Mouse (Mus musculus) c-Kit-positive CD71-positive TER-119-negative erythroid progenitor cells, embryonic 14.5 days (primary cell): ENCODE results near the gene Spib.
A peak's percentile ranks its signal among the peaks of the same experiment; 100 is the strongest.

Experiments used
- DNase-seq: peaks from one replicate; pipeline ENCODE4 v3.0.0-alpha.2; 2013; ENCODE audit warnings: low read depth

Spib gene

DNA sequence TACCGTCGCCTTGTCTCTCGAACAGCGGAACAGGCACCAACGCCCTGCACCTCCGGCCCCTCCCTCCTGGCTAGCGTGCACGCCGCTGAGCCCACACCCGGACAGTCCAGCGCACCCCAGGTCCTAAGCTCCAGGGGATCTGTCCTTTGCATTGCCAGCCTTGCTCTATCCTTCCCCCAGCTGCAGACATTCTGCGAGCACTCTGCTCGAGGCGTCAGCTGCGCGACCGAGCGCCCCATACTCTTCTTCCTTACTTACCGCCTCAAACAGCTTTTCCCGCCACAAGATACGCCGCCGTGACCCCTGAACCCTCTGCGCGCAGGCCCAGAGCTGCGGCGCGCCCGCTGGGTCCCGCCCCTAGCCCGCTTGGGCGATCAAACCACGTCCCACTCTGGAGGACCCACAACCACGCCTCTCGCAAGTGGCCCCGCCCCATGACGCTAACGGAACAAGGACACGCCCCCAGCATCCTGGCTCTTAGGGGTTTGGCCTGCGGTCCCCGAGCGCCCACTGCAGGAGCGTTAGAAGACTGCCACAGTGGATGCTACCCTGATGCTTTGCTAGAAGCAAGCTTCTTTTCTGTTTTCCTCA, 16.7 kb upstream of the Spib start, which contains the start of gene Pold1:
Gene Pold1 (minus strand): TSS at position 353 of the 591 bp plus-strand sequence.
- DNase-seq = peak; percentile 100

DNA sequence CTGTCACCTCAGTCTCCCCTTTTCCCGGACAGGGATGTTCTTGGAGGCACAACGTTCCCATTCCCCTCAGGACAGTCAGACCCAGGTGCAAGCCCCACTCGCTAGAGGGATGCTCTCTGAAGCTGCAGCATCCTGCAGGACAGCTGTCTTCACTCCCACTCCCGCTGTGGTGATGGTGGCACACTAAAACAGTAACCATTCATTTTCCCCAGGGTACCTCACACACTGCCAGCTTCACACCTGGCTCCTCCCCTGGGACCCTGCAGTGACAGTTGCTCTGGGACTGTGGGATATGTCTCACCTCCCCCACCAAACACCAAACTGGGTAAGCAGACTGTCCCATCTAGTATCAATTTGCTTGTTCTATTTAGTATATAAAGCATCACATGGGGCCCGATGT, 15.9 kb upstream of the Spib start:
- DNase-seq = peak; percentile 13

DNA sequence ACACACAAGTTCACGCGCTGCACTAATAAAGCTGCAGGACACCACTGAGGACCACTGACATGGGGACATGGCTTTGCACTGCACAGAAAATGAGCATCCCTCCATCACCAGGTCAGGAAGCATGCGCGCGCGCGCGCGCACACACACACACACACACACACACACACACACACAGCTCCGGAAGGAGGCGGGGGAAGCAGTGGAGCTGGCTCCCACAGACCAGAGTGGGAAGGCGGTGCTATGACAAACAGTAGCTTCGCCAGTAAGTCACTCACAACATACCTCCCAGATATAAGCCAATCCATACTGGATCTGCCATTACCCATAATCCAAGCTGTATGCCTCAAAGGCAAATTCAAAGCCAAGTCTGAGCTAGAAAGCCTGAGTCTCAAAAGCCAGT, 15.2 kb upstream of the Spib start:
- DNase-seq = no peak

DNA sequence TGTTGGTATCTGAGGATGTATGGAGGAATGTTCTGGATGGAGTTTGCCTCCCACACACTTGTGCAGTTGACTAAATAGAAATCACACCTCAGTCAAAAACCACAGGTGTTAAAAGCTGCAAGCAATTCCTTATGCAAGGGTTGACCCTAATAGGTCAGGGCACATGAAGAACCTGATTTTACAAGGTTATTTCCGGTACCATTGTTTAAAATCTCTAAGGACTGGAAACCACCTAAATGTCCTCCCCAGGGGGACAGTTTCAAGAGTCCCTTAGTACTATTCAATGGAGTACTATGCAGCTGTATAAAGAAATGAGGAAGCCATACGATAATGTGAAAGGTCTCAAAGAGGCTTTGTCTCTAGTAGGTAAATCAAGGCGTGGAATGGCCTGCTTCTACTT, 14.4 kb upstream of the Spib start:
- no peak for DNase-seq

DNA sequence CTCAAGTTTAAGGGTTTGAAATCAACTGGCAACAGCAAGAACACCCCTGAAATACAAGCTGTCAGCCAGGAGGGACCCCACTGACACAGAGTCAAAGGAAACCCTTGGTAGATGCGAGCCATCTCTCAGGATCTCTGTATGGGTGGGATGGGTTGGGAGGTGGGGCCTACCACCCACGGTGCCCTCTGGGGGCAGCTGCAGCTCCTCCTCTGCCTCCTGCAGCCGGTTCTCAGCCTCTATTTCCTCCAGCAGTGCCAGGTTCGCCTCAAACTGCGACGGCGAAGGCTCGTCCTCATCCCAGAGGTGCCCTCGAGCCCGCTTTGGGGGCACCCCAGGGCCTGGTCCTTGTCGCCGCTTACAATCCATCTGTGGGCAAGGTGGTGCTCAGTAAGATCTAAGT, 11.2 kb upstream of the Spib start:
- no peak for DNase-seq

DNA sequence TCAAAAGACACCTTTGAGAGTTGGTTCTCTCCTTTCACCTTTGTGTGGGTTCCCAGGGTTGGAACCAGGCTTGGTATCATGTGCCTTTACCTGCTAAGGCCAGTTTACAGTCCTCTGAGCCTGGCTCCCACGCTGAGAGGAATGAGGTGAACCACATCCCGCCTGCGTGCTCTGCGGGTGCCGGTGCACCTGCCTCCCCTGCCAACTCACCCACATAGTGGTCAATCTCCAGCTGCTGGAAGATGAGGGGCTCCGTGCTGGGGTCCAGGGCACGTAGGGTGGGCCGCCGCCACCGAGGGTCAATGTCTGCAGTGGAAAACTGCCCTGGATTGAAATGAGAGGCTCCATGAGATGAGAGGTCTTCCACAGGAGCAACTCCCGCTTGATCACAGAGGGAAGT, 10.7 kb upstream of the Spib start:
- no peak for DNase-seq

DNA sequence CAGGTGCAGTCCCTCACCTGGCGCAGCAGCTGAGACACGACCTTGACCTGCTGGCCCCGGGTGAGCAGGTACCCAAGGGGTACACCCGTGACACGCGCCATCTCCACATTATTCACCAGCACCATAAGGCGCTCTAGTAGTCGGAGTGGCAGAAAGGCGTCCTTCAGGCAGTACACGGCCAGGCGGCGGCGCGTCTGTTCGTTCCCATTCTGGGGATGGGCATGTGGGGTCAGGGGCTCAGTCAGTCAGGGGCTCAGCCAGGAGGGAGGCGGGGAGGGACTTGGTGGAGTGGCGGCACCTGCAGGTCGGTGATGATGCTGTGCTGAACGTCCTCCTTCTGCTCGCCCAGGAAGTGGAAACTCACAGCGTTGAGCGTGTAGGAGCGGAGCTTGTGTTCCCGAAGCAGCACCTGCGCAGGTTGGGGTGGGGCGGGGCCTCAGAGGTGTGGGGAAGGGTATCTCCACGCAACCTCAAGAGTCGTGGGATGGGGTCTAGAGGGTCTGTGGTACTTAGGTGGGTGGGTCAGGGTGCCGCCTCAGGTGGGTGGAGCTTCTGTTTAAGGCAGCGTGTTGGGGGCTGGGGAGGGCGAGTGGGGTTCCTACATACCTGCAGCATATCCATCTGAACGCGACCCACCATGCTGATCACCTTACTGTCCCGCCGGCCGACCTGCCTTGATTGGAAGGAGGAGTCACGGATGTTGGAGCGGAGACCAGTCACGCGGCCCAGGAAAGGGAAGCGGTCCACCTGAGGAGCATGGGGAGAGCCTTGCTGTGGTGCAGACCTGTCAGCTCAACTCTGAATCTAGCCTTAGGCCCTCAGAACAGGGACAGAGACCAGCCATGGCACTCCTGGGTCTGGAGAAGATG, 7.1 kb upstream of the Spib start:
- DNase-seq = no peak

DNA sequence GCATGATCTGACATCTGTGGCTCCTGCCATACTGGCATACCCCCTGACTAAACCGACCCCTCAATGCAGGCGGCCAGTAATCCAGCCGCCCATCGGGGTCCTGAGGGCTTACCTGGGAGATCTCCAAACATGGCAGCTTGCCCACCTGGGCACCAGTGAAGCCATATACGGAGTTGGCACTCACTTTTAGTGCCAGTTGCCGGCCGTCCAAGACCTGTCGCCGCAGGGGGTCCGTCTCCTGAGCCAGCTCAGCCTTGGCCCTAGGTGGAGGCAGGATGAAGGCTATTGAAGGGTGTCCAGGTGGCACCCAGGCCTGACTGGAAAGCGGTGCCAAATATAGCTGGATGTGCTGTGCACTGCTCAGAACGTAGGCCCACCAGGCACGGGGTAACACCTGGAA, 5.6 kb upstream of the Spib start:
- DNase-seq = no peak

DNA sequence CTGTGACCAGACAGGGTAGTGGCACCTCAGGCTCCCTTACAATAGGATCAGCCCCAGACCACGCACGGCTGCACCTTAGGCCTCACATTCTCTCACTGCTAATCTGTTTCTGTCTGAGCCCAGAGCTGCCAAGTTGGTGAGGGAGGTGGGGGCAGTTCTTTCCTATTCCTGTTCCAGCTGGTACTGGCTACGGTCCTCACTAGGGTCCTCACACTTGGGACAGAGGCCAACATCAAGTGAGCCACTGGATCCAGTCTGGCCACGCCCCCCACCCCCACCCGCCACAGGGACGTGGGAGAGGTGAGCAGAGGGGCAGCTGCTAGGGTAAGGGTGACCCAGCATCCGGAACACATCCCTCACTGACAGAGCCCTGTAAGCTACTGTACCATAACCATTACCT, 5.1 kb upstream of the Spib start:
- DNase-seq = no peak

DNA sequence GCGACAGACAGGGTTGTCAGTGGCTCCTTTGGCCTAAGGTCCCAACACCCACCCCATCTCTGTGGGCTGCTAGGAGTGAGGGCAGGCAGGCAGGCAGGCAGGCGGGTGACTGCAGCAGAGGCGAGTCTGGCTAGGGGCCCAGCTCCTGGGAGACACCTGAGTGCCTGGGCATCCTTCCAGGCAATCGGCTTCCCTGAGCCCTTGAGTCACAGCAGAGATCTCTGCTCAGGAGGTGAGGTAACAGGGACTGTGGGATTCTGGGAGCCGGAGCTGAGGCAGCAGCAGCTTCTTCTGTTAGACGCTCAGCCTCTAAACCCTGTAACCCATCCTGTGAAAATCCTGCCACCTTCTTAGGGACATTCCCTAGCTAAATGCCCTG, 4.7 kb upstream of the Spib start:
- no peak for DNase-seq

DNA sequence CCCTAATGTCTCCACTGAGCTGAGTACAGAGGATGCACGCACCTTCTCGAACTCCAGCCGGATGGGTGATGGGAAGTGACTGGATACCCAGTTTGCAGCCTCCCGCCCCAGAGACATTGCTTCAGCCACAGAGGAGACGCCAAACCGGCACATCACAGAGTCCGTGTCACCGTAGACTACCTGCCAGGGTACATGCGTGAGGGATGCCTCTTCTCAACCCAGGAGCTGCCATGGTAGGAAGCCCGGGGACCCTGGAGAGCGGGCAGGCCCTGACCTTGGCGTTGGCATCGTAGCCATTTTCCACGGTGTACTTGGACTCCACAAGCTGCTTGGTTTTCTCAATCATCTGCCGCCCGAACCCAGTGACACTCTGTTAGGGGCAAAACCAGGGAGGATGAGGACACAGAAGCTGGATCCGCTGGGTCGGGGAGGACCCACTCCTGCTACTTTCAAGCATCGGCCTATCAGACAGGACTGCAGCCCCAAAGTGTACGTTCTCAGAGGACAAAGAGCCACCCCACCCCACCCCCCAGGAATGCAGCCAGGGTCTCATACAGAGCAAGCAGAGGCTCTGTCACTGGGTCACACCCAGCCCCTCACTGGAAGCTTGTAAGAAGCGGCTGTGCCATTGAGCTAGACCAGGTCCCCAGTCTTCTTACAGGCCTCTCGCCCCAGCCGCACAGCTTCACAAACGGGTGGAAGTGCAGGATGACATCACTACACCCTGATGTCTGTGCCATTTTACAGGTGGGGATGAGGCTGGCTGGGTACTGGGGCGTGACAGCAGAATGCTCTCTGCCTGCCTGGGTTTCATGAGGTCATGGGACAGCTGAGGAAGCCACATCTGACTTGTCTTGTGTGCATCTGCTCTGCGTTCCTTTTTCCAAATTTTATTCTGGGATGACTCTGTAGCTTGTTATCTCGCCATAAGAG, 4.1 kb upstream of the Spib start:
- DNase-seq = no peak

DNA sequence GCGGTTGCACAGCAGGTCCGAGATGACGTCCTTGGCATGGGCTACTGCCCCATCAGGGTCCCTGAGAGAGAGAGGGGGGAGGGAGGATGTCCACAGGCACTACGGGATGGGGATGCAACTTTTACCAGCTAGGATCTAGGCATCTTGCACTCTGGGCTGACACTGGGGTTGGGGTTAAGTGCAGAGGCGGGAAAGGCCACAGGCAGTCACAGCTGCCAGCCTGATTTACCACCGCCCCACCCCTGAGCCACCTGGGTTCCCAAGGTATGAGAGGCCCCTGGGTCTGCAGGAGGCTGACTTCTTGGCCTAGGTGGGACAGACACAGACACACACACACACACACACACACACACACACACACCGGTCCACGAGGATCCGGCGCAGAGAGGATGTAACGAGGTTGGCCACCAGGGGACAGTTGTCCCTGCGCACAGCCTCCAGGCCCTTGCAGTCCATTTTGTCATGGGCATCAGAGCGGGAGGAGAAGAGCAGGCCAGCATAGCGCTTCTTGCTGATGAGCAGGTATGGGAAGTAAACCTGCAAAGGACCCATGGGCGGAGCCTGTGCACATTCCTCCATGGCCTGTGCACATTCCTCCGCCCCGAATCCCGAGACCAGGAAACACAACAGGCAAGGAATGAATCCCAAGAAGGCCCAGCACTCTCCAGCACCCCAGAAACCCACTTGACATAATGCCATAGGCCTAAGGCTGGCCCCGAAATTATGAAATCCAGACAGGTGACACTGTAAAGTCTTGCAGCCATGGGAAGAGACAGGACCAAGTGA, 3.0 kb upstream of the Spib start:
- no peak for DNase-seq

DNA sequence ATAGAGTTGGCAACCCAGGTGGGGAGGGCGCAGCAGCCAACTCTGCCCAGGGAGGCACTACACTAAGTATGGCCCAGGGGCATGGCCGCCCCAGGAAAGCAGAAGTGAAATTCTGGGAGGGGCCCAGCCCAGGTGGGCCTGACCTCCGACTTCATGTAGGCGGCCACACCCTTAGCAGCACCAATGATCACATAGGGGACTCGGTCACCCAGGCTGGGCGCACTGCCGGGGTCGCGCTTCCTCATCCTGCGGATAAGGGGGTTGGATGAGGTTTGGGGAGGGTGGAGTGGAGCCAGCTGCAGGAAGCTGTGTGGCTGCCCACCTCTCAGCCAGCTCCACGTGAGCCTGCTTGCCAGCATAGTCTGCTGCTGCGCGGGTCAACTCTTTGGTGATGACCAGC, 2.4 kb upstream of the Spib start:
- no peak for DNase-seq

DNA sequence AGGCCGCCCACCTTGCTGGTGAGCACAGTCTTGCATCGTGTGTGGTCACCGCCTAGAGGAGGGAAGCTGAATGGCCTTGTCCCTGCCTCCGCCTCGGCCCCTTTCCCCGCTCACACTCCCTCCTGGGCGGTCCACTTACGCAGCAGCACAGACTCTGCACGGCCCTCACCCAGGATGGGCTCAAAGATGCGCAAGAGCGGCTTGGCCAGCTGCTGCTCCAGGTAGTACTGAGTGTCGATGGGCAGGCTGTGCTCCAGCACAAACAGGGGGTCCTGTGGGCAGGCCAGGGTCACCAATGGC, 1.8 kb upstream of the Spib start:
- no peak for DNase-seq

DNA sequence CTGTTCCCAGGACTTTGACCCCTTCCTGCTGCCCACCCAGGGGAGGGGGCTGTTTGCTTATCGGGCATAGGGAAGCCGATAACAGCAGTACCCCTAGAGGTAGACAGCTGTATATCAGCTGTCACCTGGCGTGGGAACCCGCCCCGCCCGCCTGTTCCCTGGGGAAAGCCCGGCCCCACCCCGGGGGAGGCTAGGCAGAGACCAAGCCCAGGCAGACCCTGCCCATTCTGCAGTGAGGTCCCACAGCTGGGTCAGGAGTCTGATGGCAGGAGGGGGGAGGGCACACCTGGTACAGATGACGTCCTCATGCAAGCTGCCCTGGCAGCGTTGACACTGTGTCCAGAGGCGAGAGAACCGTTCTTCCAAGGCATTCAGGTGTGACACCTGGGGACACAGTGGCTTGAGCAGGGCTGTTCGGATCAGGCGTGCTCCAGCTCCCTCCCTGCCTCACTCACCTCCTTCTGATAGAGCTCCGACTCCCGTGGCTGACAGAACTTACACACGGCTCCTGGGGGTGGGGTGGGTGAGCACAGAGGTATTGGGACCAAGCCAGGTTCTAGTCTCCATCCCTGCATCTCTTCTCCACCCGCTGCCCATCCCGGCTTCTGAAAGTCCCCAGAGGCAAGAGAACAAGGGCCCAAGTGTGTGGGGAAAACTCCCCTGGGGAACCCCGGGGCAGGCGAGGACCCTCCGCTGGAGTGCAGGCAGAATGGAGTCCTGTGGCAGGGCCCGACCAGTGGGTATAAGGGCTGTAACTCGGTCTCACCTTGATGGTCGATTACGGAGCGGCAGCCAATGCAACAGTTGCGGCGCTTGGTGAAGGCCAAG, 1.3 kb upstream of the Spib start:
- DNase-seq = no peak

DNA sequence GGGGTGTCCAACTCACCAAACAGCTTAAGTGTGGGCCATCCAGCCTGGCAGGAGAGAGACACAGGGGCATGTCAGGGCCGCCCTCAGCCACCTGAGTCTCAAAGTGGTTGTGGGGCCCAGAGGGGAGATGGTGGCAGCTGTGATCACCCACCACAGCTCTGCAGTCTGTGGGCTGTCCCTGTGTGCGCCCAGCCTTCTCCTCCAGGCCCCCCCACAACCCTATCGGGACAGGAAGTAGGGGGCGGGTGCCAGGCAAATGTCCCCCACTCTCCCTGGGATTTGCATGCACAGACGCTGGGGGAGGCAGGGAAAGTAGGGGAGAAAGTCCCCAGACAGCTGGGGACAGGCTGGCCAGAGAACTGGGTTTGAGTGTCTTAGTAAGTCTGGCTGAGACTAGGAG, 664 bp downstream of the Spib start:
- DNase-seq = no peak

DNA sequence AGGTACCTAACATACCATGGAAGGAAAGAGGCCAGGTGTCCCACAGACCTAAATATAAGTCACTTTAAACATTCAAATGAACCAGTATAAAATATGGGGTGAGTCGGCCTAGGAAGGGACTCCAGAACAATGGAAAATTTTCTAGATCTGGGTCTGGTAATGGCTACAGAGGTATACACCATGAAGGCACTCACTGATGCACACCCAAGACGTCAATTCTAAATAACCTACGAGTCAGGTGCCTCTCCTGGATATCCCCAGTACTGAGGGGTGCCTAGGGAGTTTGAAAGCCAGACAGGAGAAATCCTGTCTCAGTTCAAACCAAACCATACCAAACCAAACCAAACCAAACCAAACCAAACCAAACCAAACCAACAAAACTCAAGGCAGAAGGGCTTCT, 1.4 kb downstream of the Spib start:
- no peak for DNase-seq

DNA sequence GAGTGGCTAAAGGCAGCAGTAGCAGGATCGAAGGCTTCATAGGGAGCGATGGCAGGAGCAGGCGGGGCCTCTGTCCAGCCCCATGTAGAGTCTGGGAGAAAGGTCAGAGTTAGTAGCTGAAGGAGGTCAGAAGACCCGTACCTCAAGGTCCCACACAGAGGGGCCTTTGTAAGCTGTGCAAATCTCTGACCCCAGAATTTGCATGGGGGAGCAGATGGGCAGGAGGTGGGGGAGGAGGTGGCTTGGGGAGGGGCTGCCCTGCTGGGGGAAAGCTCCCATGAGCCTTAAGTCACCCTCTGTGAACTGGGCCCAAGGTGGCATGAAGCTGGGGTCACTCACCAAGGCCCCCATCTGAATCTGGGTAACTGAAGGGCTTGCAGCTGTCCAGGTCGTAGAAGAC, 2.4 kb downstream of the Spib start:
- no peak for DNase-seq

DNA sequence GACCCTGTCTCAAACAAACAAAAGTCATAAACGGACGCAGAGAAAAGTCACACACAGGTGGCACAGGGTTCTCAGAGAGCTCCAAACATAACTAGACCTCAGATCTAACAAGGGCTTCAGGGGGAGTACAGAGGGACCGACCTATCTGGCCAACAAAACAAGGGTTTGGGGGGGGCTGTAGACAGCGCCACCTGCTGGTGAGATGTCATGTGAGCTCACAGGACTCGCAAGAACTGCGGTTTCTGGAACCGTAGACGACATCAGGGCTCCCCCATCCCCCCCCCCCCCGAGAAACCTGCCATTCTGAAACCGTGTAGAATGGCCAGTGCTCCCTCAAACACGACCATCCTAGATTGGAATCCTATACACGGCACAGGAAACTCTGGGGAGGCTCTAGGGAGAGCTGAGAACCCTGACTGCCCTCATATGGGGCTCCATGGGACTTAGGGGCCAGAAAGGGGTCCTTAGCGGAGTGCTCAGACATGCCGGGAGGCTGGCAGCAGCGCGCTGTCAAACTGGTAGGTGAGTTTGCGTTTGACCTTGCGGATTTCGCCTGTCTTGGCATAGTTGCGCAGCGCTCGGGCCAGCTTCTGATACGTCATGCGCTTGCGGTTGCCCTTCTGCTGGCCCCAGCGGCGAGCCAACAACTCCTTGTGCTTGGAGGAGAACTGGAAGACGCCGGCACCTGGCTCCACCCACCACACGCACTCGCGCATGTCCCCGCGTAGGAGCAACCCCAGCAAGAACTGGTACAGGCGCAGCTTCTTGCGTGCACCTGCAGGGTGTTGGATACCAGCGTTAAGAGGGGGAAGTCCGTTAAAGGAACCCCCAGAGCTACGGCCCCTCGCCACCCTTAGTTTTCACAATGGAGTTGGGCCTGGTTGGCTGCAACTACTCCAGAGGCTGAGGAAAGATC, 4.1 kb downstream of the Spib start:
- peak; percentile 73 for DNase-seq
